Mouse (Mus musculus) spleen, postnatal 10 days (tissue): ENCODE results near the gene Dxo.
"Not testable (repeated sequence)": the region's sequence is repeated elsewhere in the genome, so short reads cannot be mapped to it uniquely, and the experiment has no call there.

Source experiments
- DNase-seq, 2 experiments: peaks; one replicate each; pipeline ENCODE4 v3.0.0; 2021 to 2022; ENCODE audit warnings: low spot score in 2 of 2

Gene Dxo

GRCm38 (mm10) chr17:34830776-34831175 is 6.0 kb upstream of the Dxo start:
- not testable (repeated sequence) for DNase-seq

DNA sequence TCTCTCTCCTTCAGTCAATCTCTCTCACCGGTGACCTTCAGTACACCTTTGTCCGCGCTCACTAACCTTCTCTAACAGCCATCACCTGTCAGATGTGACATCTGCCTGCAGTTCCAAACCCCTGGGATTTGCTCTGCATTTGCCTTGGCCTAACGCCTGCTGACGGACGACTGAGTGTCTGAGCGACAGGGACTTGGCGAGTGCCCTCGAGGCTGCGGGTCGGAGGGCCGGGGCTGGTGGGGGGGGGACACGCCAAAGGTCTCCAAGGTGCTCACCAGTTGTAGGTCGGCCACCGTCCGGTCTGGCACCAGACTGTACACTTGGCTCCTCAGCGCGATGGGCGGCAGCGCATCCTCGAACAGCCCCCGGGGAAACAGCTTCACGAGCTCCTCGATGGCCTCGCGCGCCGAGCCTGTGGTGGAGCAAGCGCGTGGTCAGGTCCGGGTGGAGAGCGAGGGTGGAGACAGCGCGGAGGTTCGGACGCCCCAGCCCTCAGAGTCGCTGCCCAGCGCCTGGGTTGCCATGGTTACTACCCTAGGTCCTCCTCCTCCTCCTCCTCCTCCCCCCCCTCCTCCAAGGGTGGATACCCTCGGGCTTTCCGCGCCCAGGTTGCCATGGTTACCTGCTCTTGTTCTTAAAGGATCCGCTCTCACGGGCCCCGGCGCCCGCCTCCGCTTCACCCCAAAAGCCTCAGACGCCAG is 514 bp upstream of the Dxo start:
- DNase-seq = no peak

GRCm38 (mm10) chr17:34837464-34838324 is 875 bp downstream of the Dxo start:
- peak in 1 of 2 experiments; percentile 31 for DNase-seq

- no peak for DNase-seq
Measured at GRCm38 (mm10) chr17:34838785-34839184, 2.0 kb downstream of the Dxo start.

GRCm38 (mm10) chr17:34840736-34841307 is 4.0 kb downstream of the Dxo start:
- DNase-seq = no peak

GRCm38 (mm10) chr17:34844884-34845283 is 8.1 kb downstream of the Dxo start:
- DNase-seq = no peak

GRCm38 (mm10) chr17:34847192-34847591 is 10.4 kb downstream of the Dxo start:
- DNase-seq = no peak

DNA sequence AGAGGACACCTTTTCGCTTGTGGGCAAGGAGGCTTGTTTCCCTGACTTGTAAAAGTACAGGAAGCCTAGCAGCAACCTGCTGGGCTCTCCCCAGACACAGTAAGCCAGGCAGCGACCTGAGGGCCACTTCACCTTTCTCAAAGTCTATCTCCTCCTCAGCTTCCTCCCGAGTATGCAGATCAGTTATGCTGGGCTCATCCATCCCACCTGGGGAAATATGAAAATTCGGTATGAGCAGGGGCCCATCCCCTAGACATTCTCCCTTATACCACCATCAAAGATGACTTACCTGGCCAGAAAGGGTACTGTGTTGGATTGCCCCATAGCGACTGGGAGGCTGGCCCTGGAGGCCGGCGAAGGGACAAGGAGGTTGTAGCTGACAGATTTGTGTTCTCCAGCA is 10.8 kb downstream of the Dxo start:
- DNase-seq = no peak

- DNase-seq = peak; percentile 96 to 99
Measured at GRCm38 (mm10) chr17:34849722-34850516, 13.1 kb downstream of the Dxo start, which contains the start of the genes Skiv2l and Nelfe. Gene Skiv2l (minus strand): TSS chr17:34850210. Gene Nelfe (plus strand): TSS chr17:34850391.

- DNase-seq = no peak
Measured at GRCm38 (mm10) chr17:34850517-34851125, 13.8 kb downstream of the Dxo start.

DNA sequence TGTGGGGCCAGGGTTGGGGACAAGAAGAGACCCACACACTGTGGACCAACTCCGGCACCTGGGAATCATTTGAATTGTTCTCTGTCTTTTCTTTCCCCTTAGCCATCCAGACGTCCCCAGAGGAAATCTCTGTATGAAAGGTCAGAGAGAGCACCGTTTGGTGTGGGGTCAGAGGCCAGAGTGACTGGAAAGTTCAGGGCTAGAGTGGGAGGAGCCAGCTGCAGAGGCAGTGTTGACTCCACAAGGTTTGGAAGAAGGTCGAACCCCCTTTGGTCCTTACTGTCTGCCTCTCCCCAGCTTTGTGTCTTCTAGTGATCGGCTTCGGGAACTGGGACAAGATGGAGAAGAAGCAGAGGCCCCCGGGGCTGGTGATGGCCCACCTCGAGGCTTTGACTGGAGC is 16.7 kb downstream of the Dxo start:
- no peak for DNase-seq

DNA sequence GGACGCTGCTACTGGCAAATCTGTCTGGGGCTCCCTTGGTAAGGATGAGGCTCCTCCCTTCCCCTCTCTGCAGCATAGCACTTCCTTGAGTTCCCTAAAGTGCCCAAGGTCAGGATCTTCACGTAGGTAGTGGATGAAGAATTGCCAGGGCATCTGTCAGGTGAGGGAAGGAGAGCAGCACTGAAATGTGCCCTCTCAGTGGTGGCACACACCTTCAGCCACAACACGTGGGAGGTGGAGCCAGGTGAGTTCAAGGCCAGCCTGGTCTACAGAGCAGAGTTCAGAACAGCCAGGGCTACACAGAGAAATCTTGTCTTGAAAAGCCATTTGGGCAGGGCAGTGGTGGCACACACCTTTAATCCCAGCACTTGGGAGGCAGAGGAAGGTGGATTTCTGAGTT is 17.9 kb downstream of the Dxo start:
- DNase-seq = no peak

- peak; percentile 19 to 72 for DNase-seq
Measured at GRCm38 (mm10) chr17:34855825-34856224, 19.0 kb downstream of the Dxo start.

GRCm38 (mm10) chr17:34858670-34859069 is 21.9 kb downstream of the Dxo start:
- no peak for DNase-seq

GRCm38 (mm10) chr17:34860514-34860913 is 23.7 kb downstream of the Dxo start:
- no peak for DNase-seq

GRCm38 (mm10) chr17:34861704-34862415 is 25.0 kb downstream of the Dxo start:
- DNase-seq = no peak

- DNase-seq = no peak
Measured at GRCm38 (mm10) chr17:34862416-34863081, 25.7 kb downstream of the Dxo start, which contains the start of gene Cfb. Gene Cfb (minus strand): TSS chr17:34862518.

DNA sequence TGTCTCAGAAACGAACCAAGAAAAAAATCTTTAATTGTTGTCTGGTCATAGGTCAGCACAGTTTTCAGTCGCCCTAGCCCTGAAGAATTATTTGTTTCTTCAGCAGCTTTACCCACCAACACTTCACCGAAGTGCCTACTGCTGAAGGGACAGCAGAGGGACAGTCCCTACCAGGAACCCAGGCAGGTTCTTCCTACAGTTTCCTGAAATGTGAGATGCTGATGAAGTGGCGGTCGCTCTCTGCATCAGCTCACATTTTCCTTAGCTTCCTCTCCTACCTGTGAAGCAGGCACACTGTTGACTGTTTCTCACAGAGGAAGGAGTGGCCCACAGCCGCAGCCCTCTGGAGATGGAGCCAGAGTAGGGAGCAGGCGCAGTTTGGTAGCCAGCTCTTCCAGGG is 29.2 kb downstream of the Dxo start:
- no peak for DNase-seq

DNA sequence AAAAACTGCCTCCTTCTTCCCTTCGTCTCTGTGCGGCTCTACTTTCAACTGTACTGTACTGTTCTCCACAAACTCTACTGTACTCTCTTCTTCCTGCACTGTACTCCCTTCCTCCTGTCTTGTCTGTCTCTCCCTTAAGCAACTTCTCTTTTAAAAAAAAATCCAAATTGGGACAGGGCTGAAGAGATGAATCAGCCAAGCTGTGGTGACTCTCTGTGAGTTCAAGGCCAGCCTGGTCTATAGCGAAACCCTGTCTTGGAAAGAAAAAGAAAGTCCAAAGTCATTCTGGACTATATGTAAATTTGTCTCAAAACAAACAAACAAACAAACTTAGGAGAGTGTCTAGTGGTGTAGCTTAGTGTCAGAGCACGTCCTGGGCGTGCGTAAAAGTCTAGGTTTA is 37.5 kb downstream of the Dxo start:
- no peak for DNase-seq

GRCm38 (mm10) chr17:34879336-34879879 is 42.6 kb downstream of the Dxo start, which contains the start of gene Zbtb12:
Gene Zbtb12 (plus strand): TSS chr17:34879483.
- DNase-seq = no peak
